Comparison of ENCODE assay signal across 1 mouse cellular context in genomic region chr9:21180402-21180801, GRCm38 (mm10).
TF ChIP-seq lines count a peak whose summit lies in the region.

No protein-coding gene starts in this region.

TF ChIP-seq in MEL, 35 proteins besides CTCF, POLR2A, EP300 and RAD21:
- TF ChIP-seq HCFC1 (IDR thresholded peaks at IDR 0.05; ENCODE audit: low read depth, low read length) (no peak), NELFE (IDR thresholded peaks at IDR 0.05; ENCODE audit: low read depth, low read length) (0 out of 2 replicates have a peak, but pooled peaks have one; percentile 22), USF1 (IDR thresholded peaks at IDR 0.05; ENCODE audit: low read depth, low read length) (no peak), TBP (IDR thresholded peaks at IDR 0.05; ENCODE audit: low read depth, low read length) (0 out of 2 replicates have a peak, but pooled peaks have one; percentile 11), SMC3 (IDR thresholded peaks at IDR 0.05; ENCODE audit: low read depth, low read length) (no peak), GABPA (IDR thresholded peaks at IDR 0.05; ENCODE audit: low read depth, low read length) (no peak), KAT2A (conservative IDR thresholded peaks at IDR 0.05; ENCODE audit: low read depth, low read length) (no peak; the same call in 1 of the 2 replicates), ZC3H11A (IDR thresholded peaks at IDR 0.05; ENCODE audit: low read depth, low read length) (no peak), MAZ (IDR thresholded peaks at IDR 0.05; ENCODE audit: low read depth, low read length) (no peak), ETS1 (IDR thresholded peaks at IDR 0.05; ENCODE audit: low read depth, low read length) (peak; percentile 35; the same call in 1 of the 2 replicates), POLR2AphosphoS5 (IDR thresholded peaks at IDR 0.05; ENCODE audit: borderline replicate concordance, low read depth, low read length) (no peak), CHD2 (IDR thresholded peaks at IDR 0.05; ENCODE audit: low read length) (no peak), E2F4 (IDR thresholded peaks at IDR 0.05; ENCODE audit: borderline replicate concordance, low read depth, low read length) (no peak), RCOR1 (IDR thresholded peaks at IDR 0.05; ENCODE audit: low read depth, low read length) (peak; percentile 55), MAFK (IDR thresholded peaks at IDR 0.05; ENCODE audit: borderline replicate concordance, low read depth, low read length) (no peak), TAL1 (IDR thresholded peaks at IDR 0.05; ENCODE audit: low read length) (0 out of 2 replicates have a peak, but pooled peaks have one; percentile 16), ELF1 (IDR thresholded peaks at IDR 0.05; ENCODE audit: low read depth, low read length) (no peak), ZKSCAN1 (IDR thresholded peaks at IDR 0.05; ENCODE audit: low read depth, low read length) (no peak), MAX (IDR thresholded peaks at IDR 0.05; ENCODE audit: low read length) (no peak), MYC (IDR thresholded peaks at IDR 0.05; ENCODE audit: low read depth, low read length) (0 out of 2 replicates have a peak, but pooled peaks have one; percentile 10), USF2 (IDR thresholded peaks at IDR 0.05; ENCODE audit: borderline replicate concordance in 1 of 2, insufficient read depth in 1 of 2, low read depth in 1 of 2, low read length in 2 of 2) (no peak), GATA1 (IDR thresholded peaks at IDR 0.05; ENCODE audit: low read depth, low read length) (no peak), SIN3A (IDR thresholded peaks at IDR 0.05; ENCODE audit: low read length) (no peak), ZNF384 (IDR thresholded peaks at IDR 0.05; ENCODE audit: low read depth, low read length) (no peak), CHD1 (IDR thresholded peaks at IDR 0.05; ENCODE audit: low read depth, low read length) (no peak), BHLHE40 (IDR thresholded peaks at IDR 0.05; ENCODE audit: borderline replicate concordance, low read depth, low read length) (no peak), MEF2A (IDR thresholded peaks at IDR 0.05; ENCODE audit: extremely low read depth, insufficient replicate concordance, low read depth, low read length, poor library complexity, severe bottlenecking) (no peak), JUND (IDR thresholded peaks at IDR 0.05; ENCODE audit: low read depth, low read length) (no peak), UBTF (IDR thresholded peaks at IDR 0.05; ENCODE audit: borderline replicate concordance, insufficient read depth, low read depth, low read length) (no peak), MYB (IDR thresholded peaks at IDR 0.05; ENCODE audit: low read depth, low read length) (no peak), ZMIZ1 (IDR thresholded peaks at IDR 0.05; ENCODE audit: low read depth, low read length) (no peak), POLR2AphosphoS2 (IDR thresholded peaks at IDR 0.05; ENCODE audit: low read length) (no peak), NRF1 (IDR thresholded peaks at IDR 0.05; ENCODE audit: insufficient read depth, low read depth, low read length, poor library complexity, severe bottlenecking) (no peak), MXI1 (IDR thresholded peaks at IDR 0.05; ENCODE audit: low read depth, low read length) (no peak), TCF12 (IDR thresholded peaks at IDR 0.05; ENCODE audit: low read depth, low read length) (no peak; the same call in 1 of the 2 replicates)
